Mouse (Mus musculus) hindbrain, embryonic 15.5 days (tissue): ENCODE data around the gene Megf8. TPM values are rescaled to one million over a fixed set of nuclear protein-coding genes. Genes with fewer than 3 reads are reported as not detected.
A peak's percentile ranks its signal among the peaks of the same experiment; 100 is the strongest.

Source experiments
- ATAC-seq: fragments of 200-750 bp; cut with Nextera tagmentation; 2 replicates; pipeline ENCODE4 v1.8.0; 2017; ENCODE audit warnings: low read depth, moderate number of reproducible peaks, moderate TSS enrichment; ENCODE audit not compliant: low FRiP score
- H3K27ac ChIP-seq: fragments of 300-500 bp; sonication (generic); replicated peaks from 2 replicates; pipeline ENCODE4 v1.5.1; 2015; ENCODE audit warnings: mild to moderate bottlenecking, inconsistent platforms
- H3K27me3 ChIP-seq: fragments of 300-500 bp; sonication (generic); 2 replicates; pipeline ENCODE4 v1.6.1; 2015; ENCODE audit warnings: control low read depth, inconsistent platforms
- H3K36me3 ChIP-seq: fragments of 300-500 bp; sonication (generic); 2 replicates; pipeline ENCODE4 v1.6.1; 2015; ENCODE audit warnings: control low read depth, inconsistent platforms
- H3K4me1 ChIP-seq: fragments of 300-500 bp; sonication (generic); replicated peaks from 2 replicates; pipeline ENCODE4 v1.6.1; 2015; ENCODE audit warnings: control low read depth, inconsistent platforms
- H3K4me2 ChIP-seq: fragments of 300-500 bp; sonication (generic); 2 replicates; pipeline ENCODE4 v1.6.1; 2015; ENCODE audit warnings: moderate library complexity, mild to moderate bottlenecking, inconsistent platforms
- H3K4me3 ChIP-seq: fragments of 300-500 bp; sonication (generic); 2 replicates; pipeline ENCODE4 v1.5.1; 2015; ENCODE audit warnings: mild to moderate bottlenecking, inconsistent platforms
- H3K9ac ChIP-seq: fragments of 300-500 bp; sonication (generic); 2 replicates; pipeline ENCODE4 v1.6.1; 2015; ENCODE audit warnings: inconsistent platforms
- H3K9me3 ChIP-seq: fragments of 300-500 bp; sonication (generic); 2 replicates; pipeline ENCODE4 v1.6.1; 2016; ENCODE audit warnings: control low read depth, inconsistent platforms
- WGBS: fragments of 180-500 bp; shearing (Covaris S2); methylation state at CpG from one replicate; pipeline ENCODE4 v1.1.7; 2015; 5-methylcytosine and 5-hydroxymethylcytosine counted together
- polyA plus RNA-seq: library from polyadenylated mRNA; unstranded; fragments of >200 nt; fragmentation: Nextera tagmentation; extraction: Ambion mirVana; gene quantifications from 2 replicates; pipeline ENCODE4 v1.2.1, GENCODE M21; 2015

Megf8 gene
- polyA plus RNA-seq, 1 experiment from 2014 or later, result 23.9 TPM

GRCm38 (mm10) chr7:25367632-25368293 is 50.8 kb downstream of the Megf8 start:
- Histone ChIP-seq H3K4me1 (peaks cover 36% of the 10 kb centered on the region), H3K27me3 (peaks cover 24% of the 10 kb centered on the region), H3K4me2 (peak overlapping the region; percentile 21), H3K27ac (no peak overlapping the region), H3K4me3 (no peak overlapping the region), H3K36me3 (peaks cover 20% of the 10 kb centered on the region), H3K9ac (no peak overlapping the region), H3K9me3 (no peaks in the 10 kb centered on the region)
- ATAC-seq, result no peak
- WGBS, result 3% methylated on average over 33 of the region's 33 CpGs

GRCm38 (mm10) chr7:25368333-25368732 is 51.4 kb downstream of the Megf8 start:
- H3K4me2 ChIP-seq, result no peak overlapping the region; the same call in 1 of the 2 replicates
- H3K9me3 ChIP-seq, result no peaks in the 10 kb centered on the region
- peaks cover 24% of the 10 kb centered on the region for H3K27me3 ChIP-seq
- peaks cover 36% of the 10 kb centered on the region for H3K4me1 ChIP-seq
- 27% methylated on average over 12 of the region's 12 CpGs for WGBS
- peaks cover 15% of the 10 kb centered on the region for H3K36me3 ChIP-seq
- H3K27ac ChIP-seq, result no peak overlapping the region
- no peak for ATAC-seq
- no peak overlapping the region for H3K4me3 ChIP-seq
- no peak overlapping the region for H3K9ac ChIP-seq

DNA sequence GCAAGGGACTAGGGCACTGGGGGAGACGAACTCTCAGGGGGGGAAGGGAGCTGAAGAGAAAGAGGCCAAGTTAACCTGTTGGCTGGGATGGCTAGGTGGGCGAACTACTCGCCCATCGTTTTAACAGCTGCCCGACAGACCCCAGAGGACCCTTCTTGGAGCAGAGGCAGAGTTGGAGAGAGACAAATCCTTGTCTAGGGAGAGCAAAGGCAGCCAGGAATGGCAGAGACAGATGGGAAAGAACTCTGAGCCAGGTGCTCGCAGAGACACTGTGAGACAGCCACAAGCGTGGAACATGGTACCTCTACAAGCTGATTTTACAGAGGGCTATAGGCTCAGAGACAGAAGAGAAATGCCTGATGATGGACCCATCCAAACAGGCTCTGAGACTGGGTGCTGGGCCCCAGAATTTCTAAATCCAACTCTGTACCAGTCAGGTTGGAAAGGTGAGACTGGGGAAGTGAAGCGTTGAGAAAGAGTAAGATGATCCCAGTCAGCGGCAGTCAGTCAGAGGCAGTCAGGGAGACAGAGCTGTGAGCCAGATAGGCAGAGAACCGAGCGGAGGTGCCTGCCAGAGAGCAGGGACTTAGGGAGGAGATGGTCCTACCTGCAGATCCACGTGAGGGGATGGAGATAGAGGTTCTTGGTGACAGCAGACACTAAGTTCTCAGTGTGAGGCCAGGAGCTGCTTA is 52.2 kb downstream of the Megf8 start, which contains the start of gene Cnfn:
Gene Cnfn (minus strand): TSS at position 667 of the 692 bp plus-strand sequence.
- WGBS, result 51% methylated on average over 12 of the region's 12 CpGs

GRCm38 (mm10) chr7:25372441-25372840 is 55.5 kb downstream of the Megf8 start:
- WGBS, result 89% methylated on average over 5 of the region's 5 CpGs
- Histone ChIP-seq H3K9me3 (no peaks in the 10 kb centered on the region), H3K4me3 (no peak overlapping the region), H3K4me2 (no peak overlapping the region), H3K4me1 (peaks cover 27% of the 10 kb centered on the region), H3K27ac (no peak overlapping the region), H3K36me3 (no peaks in the 10 kb centered on the region), H3K9ac (no peak overlapping the region), H3K27me3 (peaks cover 20% of the 10 kb centered on the region)
- ATAC-seq, result no peak

More for the DNA sequence above, 52.2 kb downstream of the Megf8 start, which contains the start of gene Cnfn:
- Histone ChIP-seq H3K4me1 (peaks cover 36% of the 10 kb centered on the region), H3K36me3 (peaks cover 7% of the 10 kb centered on the region; the same call in 1 of the 2 replicates), H3K27ac (no peak within 1 kb of the TSS), H3K9ac (no peak within 1 kb of the TSS), H3K27me3 (peaks cover 24% of the 10 kb centered on the region), H3K4me2 (no peak within 1 kb of the TSS), H3K4me3 (no peak within 1 kb of the TSS), H3K9me3 (no peaks in the 10 kb centered on the region)
- no peak for ATAC-seq

DNA sequence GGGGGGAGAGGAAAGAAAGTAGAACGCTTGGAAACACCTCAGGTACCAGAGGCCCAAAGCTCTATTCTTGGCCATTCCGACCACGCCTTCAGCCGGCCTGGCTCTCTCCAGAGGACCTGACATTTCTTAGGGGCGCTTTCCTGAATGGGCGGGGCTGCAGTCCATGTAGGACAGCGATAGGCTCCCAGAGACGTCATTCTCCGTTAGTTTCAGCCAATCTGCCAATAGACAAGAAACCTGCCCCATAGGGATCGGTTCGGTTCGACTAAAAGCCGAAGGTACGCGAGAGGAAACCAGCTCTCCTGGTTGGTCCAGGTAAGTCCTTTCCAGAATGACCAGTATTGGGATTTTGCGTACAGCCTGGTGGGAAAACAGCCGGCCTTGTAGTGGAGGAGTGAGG is 59.6 kb downstream of the Megf8 start:
- peak; percentile 79 for ATAC-seq
- H3K4me1 ChIP-seq, result peaks cover 26% of the 10 kb centered on the region
- peak overlapping the region; percentile 32; the same call in 1 of the 2 replicates for H3K9ac ChIP-seq
- peak overlapping the region; percentile 39 for H3K4me3 ChIP-seq
- H3K9me3 ChIP-seq, result no peaks in the 10 kb centered on the region
- H3K27me3 ChIP-seq, result 0 out of 2 replicates have a peak, but pooled peaks cover 4% of the 10 kb centered on the region
- 4% methylated on average over 17 of the region's 17 CpGs for WGBS
- peak overlapping the region; percentile 54 for H3K4me2 ChIP-seq
- H3K36me3 ChIP-seq, result no peaks in the 10 kb centered on the region
- H3K27ac ChIP-seq, result no peak overlapping the region

GRCm38 (mm10) chr7:25377100-25377700 is 60.2 kb downstream of the Megf8 start:
- Histone ChIP-seq H3K27me3 (0 out of 2 replicates have a peak, but pooled peaks cover 4% of the 10 kb centered on the region), H3K4me3 (peak overlapping the region; percentile 39), H3K4me2 (peak overlapping the region; percentile 54), H3K9ac (peak overlapping the region; percentile 32; the same call in 1 of the 2 replicates), H3K4me1 (peaks cover 26% of the 10 kb centered on the region), H3K27ac (no peak overlapping the region), H3K9me3 (no peaks in the 10 kb centered on the region), H3K36me3 (peaks cover 6% of the 10 kb centered on the region)
- 45% methylated on average over 8 of the region's 8 CpGs for WGBS
- ATAC-seq, result no peak; the same call in 1 of the 2 replicates

DNA sequence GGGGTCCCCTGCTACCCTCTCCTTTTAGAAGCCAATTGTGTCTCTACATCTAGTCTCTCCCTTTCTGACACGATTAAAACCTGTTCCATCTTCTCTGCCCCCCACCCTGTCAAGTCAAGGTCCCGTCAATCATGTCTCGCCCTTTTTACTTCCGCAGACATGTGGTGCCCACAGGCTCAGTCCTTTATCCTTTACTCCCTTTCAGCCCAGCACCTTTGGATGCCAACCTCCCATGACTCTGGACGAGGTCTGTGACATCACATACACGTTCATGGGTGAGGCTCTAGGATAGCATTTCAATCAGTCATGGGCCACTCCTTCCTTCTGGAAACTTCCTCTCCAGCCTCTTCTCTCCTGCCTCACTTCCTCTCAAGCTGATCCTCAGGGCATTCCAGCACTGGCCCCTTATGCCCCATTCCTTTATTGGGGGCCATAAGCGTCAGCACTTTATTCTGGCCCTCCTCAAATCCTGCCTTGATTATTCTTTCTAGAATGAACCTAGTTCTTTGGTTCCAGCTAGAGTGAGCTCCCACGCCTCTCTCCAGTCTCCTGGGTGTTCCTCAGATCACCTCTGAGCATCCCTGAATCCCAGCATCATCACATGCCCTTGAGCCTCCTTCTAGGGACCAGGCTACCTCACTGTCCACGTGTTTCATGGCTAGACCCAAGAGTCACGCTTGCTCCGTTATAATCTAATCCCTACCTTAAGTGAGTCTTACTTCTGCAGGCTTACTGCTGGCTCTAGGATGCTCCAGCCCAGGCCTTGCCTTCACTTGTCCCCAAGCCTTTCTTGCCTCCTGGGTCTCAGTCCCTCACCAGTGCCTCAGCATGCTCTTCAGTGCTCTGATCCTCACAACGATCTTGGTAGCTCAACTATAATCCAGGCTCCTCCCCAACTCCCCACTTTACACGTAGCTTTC is 61.5 kb downstream of the Megf8 start:
- H3K4me2 ChIP-seq, result no peak overlapping the region
- H3K27ac ChIP-seq, result no peak overlapping the region
- peaks cover 16% of the 10 kb centered on the region for H3K36me3 ChIP-seq
- no peaks in the 10 kb centered on the region for H3K9me3 ChIP-seq
- ATAC-seq, result no peak
- no peak overlapping the region for H3K9ac ChIP-seq
- 0 out of 2 replicates have a peak, but pooled peaks cover 4% of the 10 kb centered on the region for H3K27me3 ChIP-seq
- no peak overlapping the region for H3K4me3 ChIP-seq
- 86% methylated on average over 13 of the region's 13 CpGs for WGBS
- peaks cover 26% of the 10 kb centered on the region for H3K4me1 ChIP-seq

DNA sequence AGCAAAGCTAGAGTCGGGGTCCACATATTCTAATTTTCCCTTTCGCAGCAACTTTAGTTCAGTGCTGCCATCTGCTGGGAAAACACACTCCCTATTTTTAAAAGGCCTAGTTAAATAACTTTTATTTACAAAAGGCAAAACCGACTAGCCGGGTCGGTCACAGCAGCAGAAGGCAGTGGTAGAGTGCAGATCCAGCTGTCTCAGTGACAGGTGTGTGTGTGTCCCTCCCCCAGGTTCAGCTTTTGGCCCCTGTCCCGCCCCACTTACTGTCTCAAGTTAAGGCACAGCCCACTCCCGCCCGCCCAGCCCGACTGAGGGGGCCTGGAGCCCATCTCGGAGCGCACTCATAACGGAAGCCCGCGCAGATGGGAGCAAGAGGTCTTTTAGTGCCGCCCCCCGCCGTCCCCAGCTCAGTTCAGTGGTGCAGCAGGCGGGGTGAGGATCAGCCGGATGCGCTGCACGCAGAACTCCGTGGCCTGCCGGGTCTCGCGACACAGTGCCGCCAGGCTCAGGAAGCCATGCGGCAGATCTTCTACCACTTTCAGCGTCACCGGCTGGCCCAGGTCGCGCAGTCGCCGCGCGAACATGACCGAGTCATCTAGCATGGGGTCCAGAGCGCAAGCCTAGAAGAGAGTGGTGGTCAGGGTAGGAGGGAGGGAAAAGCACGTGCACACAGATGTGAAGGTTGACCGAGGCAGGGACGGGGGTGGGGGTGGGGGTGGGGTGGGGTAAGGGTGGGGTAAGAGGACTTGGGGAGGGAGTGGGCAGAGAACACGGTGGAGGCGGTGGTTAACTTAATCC is 62.8 kb downstream of the Megf8 start:
- H3K27me3 ChIP-seq, result 0 out of 2 replicates have a peak, but pooled peaks cover 4% of the 10 kb centered on the region
- H3K4me2 ChIP-seq, result peak overlapping the region; percentile 60
- peak overlapping the region; percentile 28 for H3K4me3 ChIP-seq
- no peak overlapping the region for H3K27ac ChIP-seq
- WGBS, result 5% methylated on average over 42 of the region's 42 CpGs
- peaks cover 22% of the 10 kb centered on the region for H3K36me3 ChIP-seq
- ATAC-seq, result 0 out of 2 replicates have a peak, but pooled peaks have one; percentile 5
- H3K9ac ChIP-seq, result peak overlapping the region; percentile 41; the same call in 1 of the 2 replicates
- H3K9me3 ChIP-seq, result no peaks in the 10 kb centered on the region
- H3K4me1 ChIP-seq, result peaks cover 26% of the 10 kb centered on the region

- H3K4me2 ChIP-seq, result peak overlapping the region; percentile 60
- peaks cover 26% of the 10 kb centered on the region for H3K4me1 ChIP-seq
- 0 out of 2 replicates have a peak, but pooled peaks cover 4% of the 10 kb centered on the region for H3K27me3 ChIP-seq
- H3K36me3 ChIP-seq, result peaks cover 26% of the 10 kb centered on the region
- no peak overlapping the region for H3K4me3 ChIP-seq
- no peaks in the 10 kb centered on the region for H3K9me3 ChIP-seq
- H3K27ac ChIP-seq, result no peak overlapping the region
- 0 out of 2 replicates have a peak, but pooled peaks have one; percentile 5 for ATAC-seq
- H3K9ac ChIP-seq, result no peak overlapping the region
- WGBS, result 65% methylated on average over 18 of the region's 18 CpGs
Observed at GRCm38 (mm10) chr7:25380392-25381283, 63.7 kb downstream of the Megf8 start.

DNA sequence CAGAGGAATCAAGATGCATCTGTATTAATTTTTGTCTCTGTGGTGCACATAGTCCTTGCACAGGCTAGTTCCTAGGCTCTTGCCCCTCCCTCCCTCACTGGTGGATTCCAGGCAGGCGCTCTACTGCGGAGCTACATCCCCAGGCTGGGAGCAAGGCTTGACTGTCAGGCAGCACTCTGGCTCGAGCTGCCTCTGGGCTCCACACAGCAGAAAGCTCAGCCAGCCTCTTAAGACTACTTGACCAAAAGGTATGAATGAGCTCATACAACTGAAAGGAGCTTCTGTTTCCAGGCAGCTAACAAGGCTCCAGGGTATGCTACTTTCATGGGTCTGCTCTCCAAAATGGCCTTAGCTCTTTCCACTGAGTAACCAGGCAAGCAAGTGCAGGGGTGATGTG is 64.3 kb downstream of the Megf8 start:
- Histone ChIP-seq H3K4me1 (peaks cover 26% of the 10 kb centered on the region), H3K9me3 (no peaks in the 10 kb centered on the region), H3K27ac (no peak overlapping the region), H3K36me3 (peaks cover 27% of the 10 kb centered on the region), H3K27me3 (0 out of 2 replicates have a peak, but pooled peaks cover 4% of the 10 kb centered on the region), H3K4me3 (no peak overlapping the region), H3K9ac (no peak overlapping the region), H3K4me2 (no peak overlapping the region)
- no peak for ATAC-seq
- WGBS, result 39% methylated on average over 3 of the region's 3 CpGs
